Mouse (Mus musculus): ENCODE results near the gene Nlgn1.

- TF ChIP-seq CTCF (IDR thresholded peaks at IDR 0.05) = no peak
- no peak for TF ChIP-seq POLR2A (IDR thresholded peaks at IDR 0.05; ENCODE audit: insufficient read depth, low read depth, low read length)
These were observed 875.9 kb downstream of the Nlgn1 start for GRCm38 (mm10) chr3:25456250-25456860.
